17 mouse cellular contexts compared by ENCODE assay signal in the genomic region with DNA sequence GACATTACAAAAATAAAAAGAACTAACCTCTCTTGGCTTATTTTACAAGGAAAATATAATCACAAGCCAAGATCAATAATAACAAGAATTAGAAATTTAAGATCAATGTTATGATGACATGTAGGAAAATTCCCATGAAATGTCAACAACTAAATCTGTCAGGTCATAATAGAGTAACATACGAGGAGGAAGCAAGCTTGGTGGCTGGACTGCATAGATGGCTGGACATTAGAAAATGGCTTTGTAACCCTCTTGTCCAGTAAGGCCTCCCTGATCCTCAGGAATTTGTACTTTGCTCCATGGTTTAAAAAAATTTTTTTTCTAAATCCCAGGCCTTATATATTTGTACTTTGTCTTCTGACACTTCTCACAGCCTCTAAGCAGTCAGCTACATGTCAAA.
"Had no signal": no experiment of that assay in that cellular context is flagged by ENCODE, and none has a peak within 500 bp of the region (broad histone marks: within the 10 kb centered on the region; RNA-seq: fewer than 3 reads in every experiment).

No protein-coding gene starts in this region.

- H3K9me3 ChIP-seq: lung, embryonic 15.5 days; megakaryocyte, embryonic 14.5 days; midbrain, embryonic 13.5 days; midbrain, embryonic 15.5 days; neural tube, embryonic 12.5 days; stomach, embryonic 15.5 days had no signal

- DNase-seq: lung, adult 2 months; lung, postnatal 14 days; lung, postnatal 36 days; right cerebral cortex, postnatal 14 days; thymus, adult 2 months; thymus, postnatal 25 days; thymus, postnatal 4 days had no signal

- H3K36me3 ChIP-seq: lung, embryonic 15.5 days; midbrain, embryonic 13.5 days; midbrain, embryonic 15.5 days; neural tube, embryonic 12.5 days; stomach, embryonic 15.5 days had no signal

- H3K4me2 ChIP-seq: lung, embryonic 15.5 days; midbrain, embryonic 11.5 days; midbrain, embryonic 13.5 days; midbrain, embryonic 15.5 days; neural tube, embryonic 12.5 days; stomach, embryonic 15.5 days had no signal

- H3K9ac ChIP-seq: lung, embryonic 15.5 days; midbrain, embryonic 13.5 days; midbrain, embryonic 15.5 days; neural tube, embryonic 12.5 days; stomach, embryonic 15.5 days had no signal

- H3K27ac ChIP-seq: lung, embryonic 15.5 days; macrophage; midbrain, embryonic 13.5 days; midbrain, embryonic 15.5 days; neural tube, embryonic 12.5 days; stomach, embryonic 15.5 days; stomach, postnatal 0 days had no signal

- H3K4me1 ChIP-seq: lung, embryonic 15.5 days; megakaryocyte, embryonic 14.5 days; midbrain, embryonic 13.5 days; midbrain, embryonic 15.5 days; neural tube, embryonic 12.5 days; stomach, embryonic 15.5 days had no signal

- H3K27me3 ChIP-seq: lung, embryonic 15.5 days; midbrain, embryonic 13.5 days; midbrain, embryonic 15.5 days; neural tube, embryonic 12.5 days; stomach, embryonic 15.5 days had no signal

- H3K4me3 ChIP-seq: lung, embryonic 15.5 days; megakaryocyte, embryonic 14.5 days; midbrain, embryonic 13.5 days; midbrain, embryonic 15.5 days; neural tube, embryonic 12.5 days; stomach, embryonic 15.5 days had no signal

- ATAC-seq: lung, postnatal 0 days; midbrain, embryonic 13.5 days; midbrain, embryonic 15.5 days had no signal
